Mouse (Mus musculus): ENCODE measurements at regions not wholly inside any gene's neighbourhood (a gene's known extent, or its start where the extent isn't known, plus 50 kb on each side); places are given as distances from the start of the nearest gene placed in this dataset.
A peak's percentile ranks its signal among the peaks of the same experiment; 100 is the strongest.

DNA sequence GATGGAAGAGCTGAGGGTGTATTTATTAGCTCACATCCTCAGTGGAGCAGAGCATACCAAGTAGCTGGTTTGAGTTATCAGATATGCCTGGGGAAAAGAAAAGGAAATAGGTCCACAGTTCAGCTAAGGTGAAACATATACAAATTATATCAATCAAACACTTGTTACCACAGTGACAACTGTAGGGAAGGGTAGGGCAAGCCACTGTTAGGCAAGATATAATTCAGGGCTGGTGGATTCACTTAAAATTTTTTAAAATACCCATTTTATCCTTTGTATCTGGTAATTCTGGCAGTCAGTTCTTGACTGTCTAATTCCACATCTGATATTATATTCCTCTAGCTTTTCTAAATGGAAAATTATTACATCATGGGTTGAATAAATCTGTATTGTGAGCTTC, 392.4 kb upstream of the Dach1 start:
- no peak for DNase-seq (ENCODE audit: extremely low spot score, low read depth, low spot score)

DNA sequence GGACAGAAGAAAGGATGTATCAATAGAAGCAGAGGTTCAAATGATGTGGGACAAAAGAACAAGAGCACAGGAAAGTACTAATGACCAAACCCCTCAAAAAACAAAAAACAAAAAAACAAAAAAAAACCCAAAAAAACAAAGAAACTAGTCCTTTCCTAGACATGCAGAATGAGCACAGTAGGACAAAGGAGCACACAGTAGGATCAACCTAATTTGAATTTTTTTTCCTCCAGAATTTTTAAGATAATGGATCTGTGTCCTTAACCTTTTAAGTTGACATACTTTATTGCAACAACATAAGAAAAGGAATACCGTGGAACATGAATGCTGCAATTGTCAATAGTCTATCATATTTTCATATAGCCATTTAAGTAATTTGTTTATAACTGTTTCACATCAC, 370.2 kb upstream of the Dach1 start:
- DNase-seq (ENCODE audit: extremely low spot score, low read depth, low spot score), result no peak

DNA sequence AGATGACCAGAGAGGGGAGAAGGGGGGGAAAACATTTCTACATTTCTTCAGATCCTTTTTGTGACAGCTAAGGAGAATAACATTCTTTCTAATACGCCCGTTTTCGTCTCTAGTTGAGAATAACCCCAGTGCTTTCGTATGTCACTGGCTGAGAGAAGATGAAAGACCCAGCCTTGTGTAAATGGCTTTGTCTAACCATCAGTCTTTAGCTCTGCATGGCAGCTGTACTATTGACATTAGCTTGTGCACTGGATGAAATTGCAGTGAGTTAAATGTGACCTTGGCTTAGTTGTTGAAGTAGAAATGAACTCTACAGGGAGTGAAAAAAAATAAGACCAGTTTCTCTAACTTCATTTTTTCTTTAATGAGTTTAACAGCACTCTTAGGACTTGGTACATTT, 368.7 kb upstream of the Dach1 start:
- no peak for DNase-seq (ENCODE audit: extremely low spot score, low read depth, low spot score)

DNA sequence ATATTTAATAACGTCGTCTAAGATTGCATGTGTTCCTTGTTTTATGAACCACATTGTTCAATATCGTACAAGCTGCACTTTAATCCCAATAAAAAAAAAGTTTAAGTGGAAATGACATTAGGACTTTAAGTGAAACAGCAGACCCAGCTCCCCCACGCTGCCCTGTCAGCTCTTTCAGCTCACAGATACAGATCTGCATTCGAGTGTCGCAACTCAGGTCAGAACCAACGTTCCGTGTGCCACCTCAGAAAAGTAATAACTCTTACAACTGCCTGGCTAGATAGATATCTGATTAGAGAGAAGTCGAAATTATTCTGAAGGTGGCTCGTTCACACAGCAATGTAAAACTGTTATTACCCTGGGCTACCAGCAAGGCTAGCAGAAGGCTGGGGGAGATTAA, 364.0 kb upstream of the Dach1 start:
- no peak for DNase-seq (ENCODE audit: extremely low spot score, low read depth, low spot score)

DNA sequence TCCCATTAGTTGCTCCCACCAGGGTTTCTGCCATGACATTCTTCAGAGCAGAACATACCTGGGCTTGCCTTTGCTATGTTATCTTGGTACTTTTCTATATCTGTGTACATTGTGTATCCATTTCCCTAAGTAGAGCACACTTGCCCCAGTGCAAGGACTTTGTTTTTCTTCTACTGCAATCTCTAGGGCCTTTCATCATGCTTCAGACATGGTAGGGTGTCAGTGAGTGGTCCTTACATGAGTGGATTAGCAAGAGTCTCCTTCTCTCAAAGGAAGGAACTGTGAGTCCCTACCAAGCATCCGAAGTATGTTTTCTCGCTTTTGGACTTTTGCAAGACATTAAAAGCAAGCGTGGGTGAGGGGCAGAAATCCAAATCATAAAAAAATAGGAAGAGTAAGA, 351.4 kb upstream of the Dach1 start:
- DNase-seq (ENCODE audit: extremely low spot score, low read depth, low spot score), result no peak

DNA sequence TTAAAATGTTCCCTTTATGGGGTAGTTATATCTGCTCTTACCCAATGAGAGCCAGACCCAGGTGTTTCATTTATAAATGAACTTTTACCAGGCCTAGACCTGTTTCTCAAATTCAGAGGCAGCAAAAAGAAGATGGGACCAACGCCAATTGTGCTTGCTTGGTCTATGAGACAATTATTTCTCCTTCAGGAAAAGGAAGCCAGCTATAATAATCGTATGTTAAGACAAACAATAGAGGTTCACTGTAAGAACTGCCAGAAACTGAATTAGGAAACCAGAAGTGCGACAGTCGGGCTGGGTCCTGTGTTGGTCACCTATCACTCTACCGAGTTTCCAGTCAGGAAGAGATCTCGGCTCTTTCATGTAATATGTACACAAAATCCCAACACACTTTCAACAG, 335.8 kb upstream of the Dach1 start:
- no peak for DNase-seq (ENCODE audit: extremely low spot score, low read depth, low spot score)

DNA sequence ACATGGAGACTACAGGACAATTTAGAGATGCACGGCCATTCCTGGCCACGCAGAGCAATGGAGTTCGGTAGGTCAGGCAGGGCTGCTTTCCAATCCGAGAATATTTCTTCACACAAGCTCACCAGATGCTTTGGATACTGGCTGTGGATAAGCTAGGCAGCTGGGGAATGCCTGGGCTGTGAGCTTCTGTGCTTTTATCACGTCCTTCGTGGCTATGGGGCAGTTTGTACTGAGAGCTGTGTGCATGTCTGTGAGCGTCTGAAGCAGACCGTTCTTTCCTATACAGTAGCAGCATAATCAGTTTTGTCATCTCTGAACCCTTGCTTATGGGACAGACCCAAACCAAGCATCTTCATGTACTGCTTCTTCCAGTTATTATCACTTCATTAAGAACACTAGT, 307.9 kb upstream of the Dach1 start:
- no peak for DNase-seq (ENCODE audit: extremely low spot score, low read depth, low spot score)

DNA sequence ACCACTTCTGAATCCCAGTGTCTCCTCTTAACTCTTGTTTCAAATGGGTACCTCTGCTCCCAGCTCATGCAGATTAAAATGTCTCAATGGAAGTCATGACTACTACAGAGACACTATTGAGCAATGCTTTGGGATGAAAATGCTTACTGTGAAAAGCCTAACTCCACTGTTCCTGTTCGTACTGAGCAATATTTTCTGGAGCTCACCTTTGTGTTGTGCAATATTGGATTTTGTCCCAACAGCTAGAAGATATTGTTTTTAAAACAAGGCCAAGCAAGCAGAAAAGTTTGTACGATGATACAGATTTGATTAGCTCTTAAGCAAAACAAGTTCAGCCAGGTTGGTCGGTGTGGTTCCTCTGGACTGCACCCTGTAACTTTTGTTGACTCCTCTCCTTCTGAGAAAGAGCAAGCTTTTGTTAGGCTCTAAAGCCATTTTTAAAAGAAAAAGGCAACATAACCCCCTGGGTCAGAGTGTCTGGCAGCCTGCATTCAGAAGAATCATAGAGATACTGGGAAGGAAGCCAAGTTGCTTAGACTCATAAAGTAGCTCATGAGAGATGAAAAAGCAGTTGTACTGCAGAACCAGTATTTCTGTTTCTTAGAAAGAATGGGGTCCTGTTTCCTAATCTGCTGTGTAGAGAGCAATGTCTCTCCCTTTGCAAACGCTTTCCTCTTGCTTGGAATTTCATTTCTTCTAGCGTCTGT, 302.4 kb upstream of the Dach1 start:
- no peak for DNase-seq (ENCODE audit: extremely low spot score, low read depth, low spot score)

DNA sequence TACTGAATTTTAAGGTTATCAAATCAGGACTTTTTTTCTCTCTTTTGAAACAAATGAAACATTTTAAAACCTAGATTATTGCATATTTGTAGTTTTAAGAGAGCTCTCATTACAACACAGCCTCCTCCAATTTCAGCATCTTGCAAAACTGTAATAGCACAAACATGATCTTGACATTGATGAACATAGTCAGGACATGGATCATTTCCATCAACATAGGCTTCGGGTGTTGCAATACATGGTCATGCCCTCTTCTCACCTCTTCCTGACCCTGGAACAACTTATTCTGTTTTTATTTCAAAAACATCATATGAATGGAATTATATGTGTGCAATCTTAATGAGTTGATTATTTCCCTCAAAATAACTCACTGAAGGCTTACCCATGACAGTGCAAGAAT, 284.9 kb upstream of the Dach1 start:
- DNase-seq (ENCODE audit: extremely low spot score, low read depth, low spot score), result no peak

DNA sequence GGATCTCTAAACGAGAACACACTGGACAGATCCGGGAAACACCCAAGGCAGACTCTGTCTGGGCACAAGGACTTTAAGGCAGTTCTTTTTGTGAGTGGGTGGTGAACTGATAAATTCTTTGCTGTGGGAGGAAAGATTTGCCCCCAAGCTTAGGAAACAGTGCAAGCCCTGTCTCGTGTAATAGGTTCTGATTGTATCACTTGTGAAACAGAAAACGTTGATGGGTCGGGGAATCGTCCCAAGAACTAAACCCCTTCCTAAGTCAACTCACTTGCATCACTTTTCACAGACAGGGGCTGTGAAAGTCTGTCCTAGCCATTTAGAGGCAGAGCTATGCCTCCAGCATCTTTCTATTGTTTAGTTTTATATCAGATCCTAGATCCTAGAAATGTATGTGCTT, 282.6 kb upstream of the Dach1 start:
- DNase-seq (ENCODE audit: extremely low spot score, low read depth, low spot score), result no peak

DNA sequence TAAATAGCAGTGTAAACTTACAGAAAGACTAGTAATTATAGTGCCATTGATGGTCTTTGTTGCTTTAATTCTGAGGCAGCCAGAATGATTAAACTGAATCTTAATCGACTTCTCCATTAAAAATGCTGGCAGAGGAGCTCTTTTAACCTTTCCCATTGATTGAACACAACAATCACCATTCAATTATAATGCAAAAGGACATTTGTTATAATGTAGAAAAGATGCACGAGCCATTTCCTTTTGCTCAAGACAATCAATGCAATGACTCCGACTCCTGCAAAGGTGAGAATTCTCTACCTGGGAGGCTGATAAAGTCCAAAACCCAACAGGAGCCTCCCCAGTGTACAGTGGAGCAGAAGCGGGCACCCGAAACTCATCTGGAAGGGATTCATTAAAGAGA, 280.0 kb upstream of the Dach1 start:
- DNase-seq (ENCODE audit: extremely low spot score, low read depth, low spot score), result no peak

DNA sequence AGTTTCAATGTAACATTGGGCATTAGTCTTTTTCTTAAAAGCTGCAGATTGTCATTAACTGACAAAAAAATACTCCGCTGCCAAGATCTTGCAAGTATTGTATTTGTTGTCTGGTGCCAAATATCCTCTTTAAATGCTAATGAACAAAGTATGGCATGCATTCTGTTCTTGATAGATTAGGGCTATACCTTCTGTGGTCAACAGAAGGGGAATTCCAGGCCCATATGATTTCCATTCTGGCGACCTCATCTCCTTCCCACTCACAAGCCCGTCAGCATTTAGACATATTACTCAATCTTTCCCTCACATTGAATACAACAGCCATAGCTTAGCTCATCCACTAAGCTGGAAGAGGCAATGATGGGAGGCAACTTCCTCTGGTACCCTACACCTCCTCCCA, 272.8 kb upstream of the Dach1 start:
- DNase-seq (ENCODE audit: extremely low spot score, low read depth, low spot score), result no peak

DNA sequence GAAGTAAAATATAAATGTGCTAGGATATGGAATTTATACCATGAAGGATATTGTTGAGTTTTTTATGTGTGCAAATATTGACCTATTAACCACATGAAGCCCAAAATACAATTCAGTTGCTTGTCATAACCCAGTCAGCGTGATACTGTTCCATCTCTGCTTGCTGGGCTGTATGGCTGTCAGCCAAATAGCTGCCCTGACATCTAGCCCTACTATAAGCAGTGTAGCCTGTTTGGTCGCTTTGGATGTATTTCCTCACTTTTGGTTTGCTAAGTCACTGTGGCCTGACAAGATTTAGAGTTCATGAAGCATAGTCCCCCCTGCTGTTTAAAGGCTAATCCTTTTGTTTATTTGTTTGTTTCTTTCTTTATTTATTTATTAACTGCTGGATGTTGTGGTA, 272.4 kb upstream of the Dach1 start:
- DNase-seq (ENCODE audit: extremely low spot score, low read depth, low spot score), result no peak

DNA sequence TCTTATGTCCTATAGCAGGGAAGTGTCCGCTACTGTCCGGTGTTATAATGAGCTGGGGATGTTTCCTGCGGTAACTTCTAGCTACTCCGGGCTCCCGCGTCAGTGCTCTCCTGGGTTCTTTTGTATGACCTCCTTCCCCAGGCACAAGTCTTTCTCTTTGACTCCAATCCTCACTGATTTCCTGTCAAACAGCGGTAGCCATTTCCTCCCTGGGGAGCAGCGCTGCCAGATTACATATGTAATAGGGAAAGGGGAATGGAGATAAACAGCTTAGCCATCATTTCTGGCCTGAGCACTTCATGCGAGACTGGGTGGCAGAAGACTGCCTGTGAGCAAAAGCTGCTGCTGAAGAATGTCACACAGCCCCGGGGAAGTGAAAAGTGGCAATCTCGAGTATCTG, 262.4 kb upstream of the Dach1 start:
- DNase-seq (ENCODE audit: extremely low spot score, low read depth, low spot score), result no peak

DNA sequence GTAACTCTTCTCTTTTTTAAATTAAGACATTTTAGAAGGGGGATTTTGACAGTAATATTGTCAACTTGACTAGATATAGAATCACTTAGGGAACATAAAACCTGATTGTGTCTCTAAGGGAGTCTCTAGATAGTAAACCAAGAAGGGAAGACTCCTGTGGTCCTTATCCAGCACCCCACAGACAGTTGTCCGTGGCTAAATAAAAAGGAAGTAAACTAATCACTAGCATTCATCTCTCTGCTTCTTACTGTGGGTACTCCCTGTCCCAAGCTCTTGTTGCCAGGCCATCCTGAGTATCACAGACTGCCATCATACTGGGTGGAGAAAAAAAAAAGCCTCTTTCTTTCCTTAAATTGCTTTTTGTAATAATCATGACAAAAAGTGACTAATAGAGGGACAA, 248.2 kb upstream of the Dach1 start:
- DNase-seq (ENCODE audit: extremely low spot score, low read depth, low spot score), result no peak

DNA sequence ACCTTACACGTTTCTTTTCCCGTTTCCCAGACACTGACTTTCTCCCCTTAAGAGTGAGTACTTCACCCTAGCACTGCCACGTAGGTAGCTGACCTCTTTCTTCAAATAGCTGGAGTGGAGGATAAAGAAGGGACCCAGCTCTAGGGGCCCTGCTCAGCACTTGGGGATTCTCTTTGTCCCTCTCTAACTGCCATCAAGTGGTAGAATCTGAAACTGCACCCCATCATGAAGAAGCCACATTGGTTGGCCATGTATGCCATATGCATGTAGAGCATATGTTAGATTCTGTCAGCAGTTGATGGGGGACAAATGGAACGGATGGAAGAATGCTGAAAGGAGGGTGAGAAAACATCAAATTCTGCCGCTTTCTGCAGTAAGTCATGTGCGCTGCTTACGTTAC, 244.6 kb upstream of the Dach1 start:
- peak; percentile 22 for DNase-seq (ENCODE audit: extremely low spot score, low read depth, low spot score)

DNA sequence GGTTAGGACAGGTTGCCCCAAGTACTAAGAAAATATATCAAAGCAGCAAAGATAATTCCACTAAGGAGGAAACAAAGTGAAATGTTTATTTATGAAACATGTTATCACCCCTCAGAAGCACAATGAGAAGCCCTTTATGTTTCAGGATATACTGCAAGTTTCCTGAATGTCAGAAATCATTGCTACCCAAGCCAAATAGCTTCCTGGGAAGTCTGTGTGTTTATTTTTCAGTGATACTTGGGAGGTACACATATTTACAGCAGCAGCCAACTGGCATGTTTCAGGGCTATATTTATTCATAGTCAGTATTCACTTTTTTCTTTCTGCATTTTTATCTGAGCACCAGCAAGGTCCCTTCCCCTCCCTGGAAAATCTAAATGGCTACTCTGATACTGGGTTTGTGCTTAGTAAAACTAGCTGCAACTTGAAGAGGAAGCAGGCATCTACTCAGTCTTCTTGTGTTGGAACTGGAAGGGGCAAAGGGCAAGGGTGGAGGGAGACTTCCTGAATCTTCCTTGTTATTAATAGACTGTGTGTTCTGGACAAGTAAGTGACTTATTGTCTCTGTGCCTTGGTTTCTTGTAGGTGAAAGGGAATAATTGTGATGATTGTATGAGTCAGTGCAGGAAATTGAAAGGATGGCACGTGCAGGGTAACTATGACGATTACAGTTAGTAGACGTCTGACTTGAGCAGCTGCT, 236.5 kb upstream of the Dach1 start:
- DNase-seq (ENCODE audit: extremely low spot score, low read depth, low spot score), result no peak

DNA sequence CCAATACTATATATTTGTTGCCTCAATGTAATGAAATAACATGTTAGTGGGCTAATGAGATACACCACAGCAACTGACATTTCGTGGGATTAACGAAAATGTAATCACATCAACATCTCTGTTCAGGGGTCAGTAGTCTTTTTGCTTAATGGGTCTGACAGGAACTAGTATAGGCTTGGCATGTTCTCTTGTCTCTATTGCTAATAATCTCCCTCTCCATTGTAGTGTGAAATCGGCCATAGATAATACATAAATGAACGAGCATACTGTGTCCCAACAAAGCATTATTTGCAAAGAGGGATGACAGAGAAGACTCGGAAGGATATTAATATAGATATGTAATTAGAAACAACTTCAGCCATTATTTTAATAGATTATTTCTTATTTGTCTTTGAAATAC, 234.5 kb upstream of the Dach1 start:
- no peak for DNase-seq (ENCODE audit: extremely low spot score, low read depth, low spot score)

DNA sequence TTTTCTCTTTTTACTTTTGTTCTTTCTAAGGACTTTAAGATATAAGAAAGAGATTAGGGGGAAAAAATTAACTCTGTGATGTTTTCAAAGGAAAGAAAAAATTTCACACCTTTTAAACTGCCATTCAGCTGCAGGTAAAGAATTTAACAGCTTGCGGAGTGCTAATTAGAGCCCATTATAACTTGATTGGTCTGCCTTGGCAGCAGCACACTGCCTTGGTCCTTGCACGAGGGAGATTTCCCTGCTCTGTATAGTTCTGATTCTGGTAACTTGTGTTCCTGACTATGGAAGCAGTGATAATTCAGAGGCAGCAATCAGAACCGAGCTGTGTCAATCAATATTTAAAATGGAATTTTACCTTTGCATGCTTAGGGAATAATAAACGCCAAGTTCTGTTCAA, 218.3 kb upstream of the Dach1 start:
- no peak for DNase-seq (ENCODE audit: extremely low spot score, low read depth, low spot score)
